8 mouse cellular contexts compared by ENCODE assay signal in the genomic region with DNA sequence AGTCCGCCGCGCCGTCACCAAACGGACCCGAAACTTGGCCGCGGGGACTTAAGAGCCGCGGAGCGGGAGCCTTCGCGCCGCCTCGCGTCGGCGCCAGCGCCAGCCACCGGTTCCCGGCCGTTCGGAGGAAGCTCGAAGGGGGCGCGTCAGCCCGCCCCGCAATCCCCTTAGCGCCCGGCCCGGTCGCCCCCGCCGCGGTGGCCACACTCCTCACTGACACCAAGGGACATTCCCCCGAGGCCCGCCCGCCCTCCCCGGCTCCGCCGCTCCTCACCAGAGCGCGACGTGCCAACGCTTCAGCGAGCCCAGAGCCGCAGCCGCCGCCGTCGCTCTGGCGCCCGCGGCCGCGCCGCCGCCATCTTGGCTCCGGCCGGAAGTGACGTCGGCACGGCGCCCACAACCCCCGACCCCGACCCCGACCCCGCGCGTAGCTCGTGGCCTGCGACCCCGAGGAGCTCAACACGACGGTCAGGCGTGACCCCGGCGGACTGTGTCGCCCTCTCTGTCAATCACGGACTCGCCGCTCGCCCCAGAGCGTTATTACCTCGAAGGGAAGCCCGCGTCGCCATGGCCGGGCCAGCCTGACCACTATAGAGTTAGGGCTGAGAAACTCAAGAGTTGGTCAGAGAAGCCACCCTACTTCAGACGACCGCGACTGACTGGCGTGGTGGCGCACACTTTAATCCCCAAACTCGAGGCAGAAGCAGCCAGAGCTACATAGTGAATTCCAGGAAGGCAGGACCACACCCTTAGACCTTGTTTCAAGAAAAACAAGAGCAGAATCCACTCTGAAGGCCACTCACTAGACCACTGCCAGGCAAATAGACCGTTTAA. TPM values are rescaled to one million over a fixed set of nuclear protein-coding genes. Genes with fewer than 3 reads are reported as not detected.
DNase-seq lines count a peak whose midpoint lies in the region; ATAC-seq lines count a peak whose summit lies in the region.

TSS of gene Prdm2 (minus strand) at position 655 of the 834 bp plus-strand sequence.

- no peaks in the 10 kb centered on the region for H3K27me3 ChIP-seq in hindbrain, embryonic 14.5 days (ENCODE audit: control insufficient read depth, insufficient read depth, low read length)

- 2% methylated on average over 90 of the region's 96 CpGs for WGBS in hindbrain, embryonic 14.5 days

- peak; percentile 74 for DNase-seq in ZHBTc4 (ENCODE audit: low read depth, low spot score)
- peak; percentile 34 to 77 for DNase-seq in cerebellum, postnatal 4 days (ENCODE audit: low spot score in 2 of 2)
- DNase-seq in gastrocnemius, adult 18-20 months (ENCODE audit: low spot score) = peak; percentile 62
- peak; percentile 74 for DNase-seq in hindbrain, embryonic 14.5 days (ENCODE audit: low spot score)
- DNase-seq in layer of hippocampus, postnatal 36 days = peak; percentile 51 to 66
- peak; percentile 67 for DNase-seq in lung, postnatal 14 days
- DNase-seq in ovary, postnatal 36 days (ENCODE audit: low spot score) = peak; percentile 68
- peak; percentile 72 for DNase-seq in thymus, postnatal 14 days

- no peaks in the 10 kb centered on the region for H3K9me3 ChIP-seq in hindbrain, embryonic 14.5 days (ENCODE audit: control insufficient read depth, low read length)

- H3K4me3 ChIP-seq in hindbrain, embryonic 14.5 days (replicated peaks; ENCODE audit: low read length) = peak within 1 kb of the TSS; percentile 88

- H3K36me3 ChIP-seq in hindbrain, embryonic 14.5 days (replicated peaks; ENCODE audit: control insufficient read depth, insufficient read depth) = no peaks in the 10 kb centered on the region

- H3K9ac ChIP-seq in hindbrain, embryonic 14.5 days = peak within 1 kb of the TSS; percentile 95

- H3K27ac ChIP-seq in hindbrain, embryonic 14.5 days = peak within 1 kb of the TSS; percentile 96

- H3K4me2 ChIP-seq in hindbrain, embryonic 14.5 days (replicated peaks) = peak within 1 kb of the TSS; percentile 85

- peak; percentile 85 for ATAC-seq in hindbrain, embryonic 14.5 days (ENCODE audit: low FRiP score)

- peaks cover 31% of the 10 kb centered on the region for H3K4me1 ChIP-seq in hindbrain, embryonic 14.5 days (replicated peaks; ENCODE audit: control insufficient read depth, insufficient read depth, low read length)

RNA-seq across cellular contexts. Expression of gene Prdm2, which starts in this region (rescaled TPM):
- 10 to 100 TPM; 22.8 to 26.3 TPM for total RNA-seq in gastrocnemius, adult 18-20 months (2021)
- 15.3 and 16.1 TPM in 2 replicates for polyA plus RNA-seq in hindbrain, embryonic 14.5 days (2014; fragmentation: Nextera tagmentation; extraction: Ambion mirVana)
- 10 to 100 TPM; 46.8 to 52.9 TPM for total RNA-seq in layer of hippocampus, postnatal 36 days (2021)

Comparison
In these comparisons a context has a peak if more than half of its experiments do, and no peak if none do; other contexts are left out.
1. Peak in every context shown above with its lines: DNase-seq, ATAC-seq, H3K4me3 ChIP-seq and H3K27ac ChIP-seq.